Mouse (Mus musculus): ENCODE data around the gene BC080695. TPM values are rescaled to one million over a fixed set of nuclear protein-coding genes. Genes with fewer than 3 reads are reported as not detected.
"Not testable (repeated sequence)": the region's sequence is repeated elsewhere in the genome, so short reads cannot be mapped to it uniquely, and the experiment has no call there.

Gene BC080695
- not detected in 2 replicates for polyA plus RNA-seq (2016; fragmentation: Nextera tagmentation; extraction: Ambion mirVana)

- H3K4me3 ChIP-seq; H3K36me3 ChIP-seq; H3K9me3 ChIP-seq (replicated peaks); H3K27ac ChIP-seq; H3K27me3 ChIP-seq (ENCODE audit: low read depth, poor library complexity, severe bottlenecking); DNase-seq (ENCODE audit: low spot score); H3K4me1 ChIP-seq: not testable (repeated sequence)
- WGBS: no CpG with 5 or more reads among the region's 3 CpGs
Measured at GRCm38 (mm10) chr4:143551400-143551799, at the start of gene BC080695, which contains the start of gene Gm13057. Gene BC080695 (plus strand): TSS chr4:143551700. Gene Gm13057 (plus strand): TSS chr4:143551709.

DNA sequence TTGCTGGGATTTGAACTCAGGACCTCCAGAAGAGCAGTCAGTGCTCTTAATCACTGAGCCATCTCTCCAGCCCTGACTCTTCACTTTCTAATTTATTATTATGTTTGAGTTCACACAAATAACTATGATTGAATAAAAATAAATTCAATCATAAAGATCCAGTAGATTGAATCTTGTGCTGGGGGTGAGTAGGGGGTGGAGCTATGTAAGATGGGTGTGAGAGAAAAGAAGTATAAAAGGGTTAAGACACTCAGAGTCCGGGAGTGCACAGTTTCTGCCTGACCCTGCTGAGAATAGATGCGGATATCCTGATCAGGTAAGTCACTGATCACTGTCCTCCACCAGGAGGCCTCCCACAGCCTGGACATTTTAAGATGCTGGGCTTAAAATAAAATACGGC, 40.5 kb upstream of the BC080695 start, which contains the start of gene Gm13043:
TSS of gene Gm13043 (plus strand) at position 301 of the 400 bp plus-strand sequence.
- no peak within 1 kb of the TSS for H3K4me3 ChIP-seq
- WGBS: 87% methylated on average over 3 of the region's 3 CpGs
- no peak for DNase-seq (ENCODE audit: low spot score)

DNA sequence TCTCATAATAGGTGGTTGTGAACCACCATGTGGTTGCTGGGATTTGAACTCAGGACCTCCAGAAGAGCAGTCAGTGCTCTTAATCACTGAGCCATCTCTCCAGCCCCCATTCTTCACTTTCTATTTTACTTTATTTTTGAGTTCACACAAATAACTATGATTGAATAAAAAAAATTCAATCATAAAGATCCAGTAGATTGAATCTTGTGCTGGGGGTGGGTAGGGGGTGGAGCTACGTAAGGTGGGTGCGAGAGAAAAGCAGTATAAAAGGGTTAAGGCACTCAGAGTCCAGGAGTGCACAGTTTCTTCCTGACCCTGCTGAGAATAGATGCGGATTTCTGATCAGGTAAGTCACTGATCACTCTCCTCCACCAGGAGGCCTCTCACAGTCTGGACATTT, 15.8 kb upstream of the BC080695 start, which contains the start of gene Gm13040:
TSS of gene Gm13040 (plus strand) at position 301 of the 400 bp plus-strand sequence.
- H3K4me3 ChIP-seq; H3K4me1 ChIP-seq; H3K36me3 ChIP-seq; DNase-seq (ENCODE audit: low spot score); H3K27me3 ChIP-seq (ENCODE audit: low read depth, poor library complexity, severe bottlenecking); H3K9me3 ChIP-seq (replicated peaks); H3K27ac ChIP-seq: not testable (repeated sequence)
- no CpG with 5 or more reads among the region's 3 CpGs for WGBS

More for the DNA sequence above, 40.5 kb upstream of the BC080695 start, which contains the start of gene Gm13043:
- H3K27ac ChIP-seq: no peak within 1 kb of the TSS
- H3K4me1 ChIP-seq: no peaks in the 10 kb centered on the region
- H3K9me3 ChIP-seq (replicated peaks): no peaks in the 10 kb centered on the region
- H3K27me3 ChIP-seq (ENCODE audit: low read depth, poor library complexity, severe bottlenecking): no peaks in the 10 kb centered on the region
- no peaks in the 10 kb centered on the region for H3K36me3 ChIP-seq

GRCm38 (mm10) chr4:143611927-143612326, 60.4 kb downstream of the BC080695 start:
- H3K9me3 ChIP-seq (replicated peaks); H3K27ac ChIP-seq; H3K27me3 ChIP-seq (ENCODE audit: low read depth, poor library complexity, severe bottlenecking); H3K36me3 ChIP-seq; H3K4me3 ChIP-seq; DNase-seq (ENCODE audit: low spot score); H3K4me1 ChIP-seq: not testable (repeated sequence)
- WGBS: 91% methylated on average over 9 of the region's 9 CpGs

DNA sequence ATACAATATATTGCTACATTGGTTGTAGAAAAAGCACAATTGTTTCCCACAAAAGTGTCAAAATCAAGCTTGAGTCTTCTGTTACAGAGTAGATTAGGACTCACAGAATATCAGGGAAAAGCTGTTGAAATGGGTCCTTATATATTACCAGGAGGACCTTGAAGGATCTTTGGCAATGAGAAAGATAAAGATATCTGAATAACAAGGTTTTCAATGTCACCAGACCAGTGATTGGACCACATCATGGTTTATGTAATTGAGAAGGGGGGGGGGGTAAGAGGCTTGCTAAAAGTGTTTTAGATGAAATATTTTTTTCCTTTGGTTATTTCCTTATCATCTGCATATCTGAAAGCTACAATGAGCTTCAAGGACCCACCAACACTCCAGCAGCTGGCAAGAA, 63.2 kb downstream of the BC080695 start, which contains the start of gene Gm13083:
TSS of gene Gm13083 (plus strand) at position 301 of the 400 bp plus-strand sequence.
- DNase-seq (ENCODE audit: low spot score); H3K9me3 ChIP-seq (replicated peaks); H3K4me1 ChIP-seq: not testable (repeated sequence)

DNA sequence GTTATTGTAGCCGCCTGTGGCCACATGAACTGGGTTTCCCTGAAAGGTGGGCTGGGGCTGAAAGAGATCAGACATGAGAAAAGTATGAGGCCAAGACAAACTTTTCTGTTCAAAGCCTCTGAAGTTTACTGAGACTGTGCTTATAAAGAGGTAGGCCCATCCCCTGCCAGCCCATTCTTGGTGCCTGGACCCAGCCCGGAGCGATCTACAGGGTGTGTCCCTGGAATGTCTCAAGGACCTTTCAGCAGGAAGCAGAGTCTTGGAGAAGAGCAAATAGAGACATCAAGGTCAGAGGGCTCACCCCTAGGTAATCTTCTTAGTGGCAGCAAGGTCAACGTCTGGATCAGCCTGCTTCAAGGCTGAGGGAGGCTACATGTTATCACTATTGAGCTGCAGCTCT, 66.6 kb downstream of the BC080695 start:
- WGBS: 88% methylated on average over 4 of the region's 4 CpGs
- not testable (repeated sequence) for H3K36me3 ChIP-seq; H3K27ac ChIP-seq; H3K9me3 ChIP-seq (replicated peaks); DNase-seq (ENCODE audit: low spot score); H3K4me3 ChIP-seq; H3K4me1 ChIP-seq; H3K27me3 ChIP-seq (ENCODE audit: low read depth, poor library complexity, severe bottlenecking)

More for the DNA sequence above, 63.2 kb downstream of the BC080695 start, which contains the start of gene Gm13083:
- H3K36me3 ChIP-seq; H3K27me3 ChIP-seq (ENCODE audit: low read depth, poor library complexity, severe bottlenecking); H3K4me3 ChIP-seq; H3K27ac ChIP-seq: not testable (repeated sequence)

Other genes with a start within 250 kb of the BC080695 start
- gene Lrrc38, start 201.9 kb upstream of the BC080695 start, polyA plus RNA-seq (2016; fragmentation: Nextera tagmentation; extraction: Ambion mirVana): 0.08 and 0.14 TPM in 2 replicates
- gene Pramel1, start 157.3 kb upstream of the BC080695 start, polyA plus RNA-seq (2016; fragmentation: Nextera tagmentation; extraction: Ambion mirVana): not detected in 2 replicates
- gene Pramef8, start 139.3 kb upstream of the BC080695 start, polyA plus RNA-seq (2016; fragmentation: Nextera tagmentation; extraction: Ambion mirVana): 14.9 and 21.1 TPM in 2 replicates
- gene Oog4, start 101.4 kb upstream of the BC080695 start, polyA plus RNA-seq (2016; fragmentation: Nextera tagmentation; extraction: Ambion mirVana): not detected in 2 replicates
- gene Gm13043, start 40.4 kb upstream of the BC080695 start, polyA plus RNA-seq (2016; fragmentation: Nextera tagmentation; extraction: Ambion mirVana): not detected in 2 replicates
- gene Gm13040, start 15.7 kb upstream of the BC080695 start, polyA plus RNA-seq (2016; fragmentation: Nextera tagmentation; extraction: Ambion mirVana): not detected in 2 replicates
- not detected in 2 replicates for gene Gm13057, start within 50 bp of the BC080695 start, polyA plus RNA-seq (2016; fragmentation: Nextera tagmentation; extraction: Ambion mirVana)
- not detected in 2 replicates for gene Gm13083, start 63.3 kb downstream of the BC080695 start, polyA plus RNA-seq (2016; fragmentation: Nextera tagmentation; extraction: Ambion mirVana)
- gene Gm13088, start 105.5 kb downstream of the BC080695 start, polyA plus RNA-seq (2016; fragmentation: Nextera tagmentation; extraction: Ambion mirVana): not detected in 2 replicates
- not detected in 2 replicates for gene Gm13089, start 151.0 kb downstream of the BC080695 start, polyA plus RNA-seq (2016; fragmentation: Nextera tagmentation; extraction: Ambion mirVana)
- gene Gm13078, start 167.8 kb downstream of the BC080695 start, polyA plus RNA-seq (2016; fragmentation: Nextera tagmentation; extraction: Ambion mirVana): not detected in 2 replicates
- gene Gm13023, start 237.7 kb downstream of the BC080695 start, polyA plus RNA-seq (2016; fragmentation: Nextera tagmentation; extraction: Ambion mirVana): not detected in 2 replicates

All from limb, embryonic 10.5 days (tissue).